Mouse (Mus musculus) thymus, adult 2 months (tissue): ENCODE measurements around the gene Gm49711. TPM values are rescaled to one million over a fixed set of nuclear protein-coding genes. Genes with fewer than 3 reads are reported as not detected.

ENCODE experiments used
- DNase-seq: peaks from one replicate; pipeline ENCODE4 v3.0.0; 2021
- H3K27ac ChIP-seq: fragments of 200-500 bp; 2 replicates; pipeline ENCODE4 v1.5.1; 2012; ENCODE audit warnings: low read length, control low read depth; ENCODE audit not compliant: control insufficient read depth, insufficient read depth
- H3K27me3 ChIP-seq: fragments of 200-500 bp; 2 replicates; pipeline ENCODE4 v1.6.1; 2012; ENCODE audit warnings: mild to moderate bottlenecking, low read length, moderate library complexity, mixed read lengths; ENCODE audit not compliant: control insufficient read depth, insufficient read depth
- H3K36me3 ChIP-seq: fragments of 200-500 bp; 2 replicates; pipeline ENCODE4 v1.6.1; 2012; ENCODE audit warnings: mild to moderate bottlenecking, low read length, moderate library complexity; ENCODE audit not compliant: control insufficient read depth, insufficient read depth
- H3K4me1 ChIP-seq: fragments of 200-500 bp; replicated peaks from 2 replicates; pipeline ENCODE4 v1.6.1; 2012; ENCODE audit warnings: low read length; ENCODE audit not compliant: control insufficient read depth, insufficient read depth
- H3K4me3 ChIP-seq: fragments of 200-500 bp; 2 replicates; pipeline ENCODE4 v1.5.1; 2012; ENCODE audit warnings: mild to moderate bottlenecking, low read length, control low read depth, moderate library complexity; ENCODE audit not compliant: control insufficient read depth, insufficient read depth
- CTCF ChIP-seq: fragments of 200-500 bp; IDR thresholded peaks from 2 replicates; pipeline ENCODE4 v1.5.1; 2012; ENCODE audit warnings: mild to moderate bottlenecking, control low read depth, low read length, moderate library complexity, borderline replicate concordance; ENCODE audit not compliant: control insufficient read depth, poor library complexity, insufficient read depth; ENCODE audit errors: extremely low read depth
- POLR2A ChIP-seq: fragments of 200-500 bp; IDR thresholded peaks from 2 replicates; pipeline ENCODE4 v1.6.1; 2012; ENCODE audit warnings: mild to moderate bottlenecking, low read length, control low read depth, moderate library complexity; ENCODE audit not compliant: control insufficient read depth, poor library complexity, insufficient read depth; ENCODE audit errors: extremely low read depth
- WGBS: fragments of 180-500 bp; shearing (Covaris S2); methylation state at CpG from one replicate; pipeline ENCODE4 v1.1.7; 2018; 5-methylcytosine and 5-hydroxymethylcytosine counted together
- polyA plus RNA-seq: library from polyadenylated mRNA; depleted of rRNA; stranded (reverse); fragments of >200 nt; gene quantifications from 2 replicates; pipeline ENCODE4 v1.2.3, GENCODE M21; 2012

Gene Gm49711
- polyA plus RNA-seq, 1 experiment, result not detected

DNA sequence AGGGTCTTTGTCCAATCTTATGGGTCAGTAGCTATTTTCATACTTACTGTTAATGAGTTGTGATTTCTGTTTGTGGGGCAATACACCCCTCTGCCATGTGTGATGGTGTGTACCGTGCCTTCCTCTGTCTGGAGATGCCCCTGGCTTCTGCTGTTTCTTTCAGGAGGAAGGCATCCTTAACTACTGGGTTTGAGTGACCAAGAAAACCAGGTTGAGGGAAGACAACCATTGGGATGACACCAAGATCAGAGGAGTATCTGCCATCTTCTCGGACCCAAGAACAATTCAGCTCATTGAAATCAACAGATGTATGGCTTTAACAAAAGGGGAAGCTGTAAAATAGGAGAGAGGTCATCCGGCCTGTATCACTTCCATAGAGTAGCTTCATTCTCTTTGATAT lies 24.8 kb upstream of the Gm49711 start:
- WGBS, result 91% methylated on average over 3 of the region's 3 CpGs
- TF ChIP-seq POLR2A, result no peak
- TF ChIP-seq CTCF, result no peak
- H3K4me3 ChIP-seq, result no peak overlapping the region
- peaks cover 5% of the 10 kb centered on the region; the same call in 1 of the 2 replicates for H3K4me1 ChIP-seq
- H3K27ac ChIP-seq, result no peak overlapping the region
- no peaks in the 10 kb centered on the region for H3K36me3 ChIP-seq
- no peak for DNase-seq
- no peaks in the 10 kb centered on the region for H3K27me3 ChIP-seq

- no peak overlapping the region for H3K27ac ChIP-seq
- no peak overlapping the region for H3K4me3 ChIP-seq
- TF ChIP-seq CTCF (no peak), POLR2A (no peak)
- DNase-seq, result no peak
- H3K27me3 ChIP-seq, result no peaks in the 10 kb centered on the region
- peaks cover 12% of the 10 kb centered on the region; the same call in 1 of the 2 replicates for H3K4me1 ChIP-seq
- 78% methylated on average over 5 of the region's 5 CpGs for WGBS
- no peaks in the 10 kb centered on the region for H3K36me3 ChIP-seq
These were observed 23.4 kb upstream of the Gm49711 start for GRCm38 (mm10) chr16:92034676-92035075.

DNA sequence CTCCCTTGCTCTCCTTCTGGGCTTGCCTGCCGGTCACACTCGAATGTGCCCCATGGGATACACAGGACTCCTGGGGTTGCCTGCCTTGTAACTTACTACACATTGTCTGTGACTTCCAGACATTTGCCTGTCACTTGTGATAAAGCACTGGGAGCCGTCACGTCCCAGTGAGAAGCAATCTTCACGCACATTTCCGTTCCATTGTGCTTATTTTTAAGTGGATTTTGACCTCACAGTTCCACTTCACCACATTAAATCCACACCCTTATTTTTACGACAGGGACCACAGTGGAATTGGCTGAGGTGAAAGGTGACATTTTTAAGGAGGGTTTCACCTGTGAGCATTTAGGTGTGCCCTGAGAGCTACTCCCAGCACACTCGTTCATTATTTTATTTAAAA lies 21.4 kb upstream of the Gm49711 start:
- no peak for TF ChIP-seq CTCF
- TF ChIP-seq POLR2A, result no peak
- Histone ChIP-seq H3K36me3 (no peaks in the 10 kb centered on the region), H3K27ac (no peak overlapping the region), H3K4me3 (no peak overlapping the region), H3K4me1 (peaks cover 12% of the 10 kb centered on the region; the same call in 1 of the 2 replicates), H3K27me3 (no peaks in the 10 kb centered on the region)
- 93% methylated on average over 8 of the region's 8 CpGs for WGBS
- DNase-seq, result no peak

GRCm38 (mm10) chr16:92037891-92038607 lies 20.1 kb upstream of the Gm49711 start:
- Histone ChIP-seq H3K27me3 (no peaks in the 10 kb centered on the region), H3K4me3 (peak overlapping the region; percentile 30), H3K27ac (peak overlapping the region; percentile 79), H3K36me3 (no peaks in the 10 kb centered on the region), H3K4me1 (peaks cover 12% of the 10 kb centered on the region; the same call in 1 of the 2 replicates)
- no peak for TF ChIP-seq POLR2A
- no peak for TF ChIP-seq CTCF
- DNase-seq, result peak; percentile 51
- WGBS, result 12% methylated on average over 21 of the region's 21 CpGs

GRCm38 (mm10) chr16:92039421-92039820 lies 18.7 kb upstream of the Gm49711 start:
- TF ChIP-seq CTCF (no peak), POLR2A (no peak)
- Histone ChIP-seq H3K4me3 (no peak overlapping the region), H3K4me1 (peaks cover 12% of the 10 kb centered on the region; the same call in 1 of the 2 replicates), H3K27me3 (no peaks in the 10 kb centered on the region), H3K36me3 (no peaks in the 10 kb centered on the region), H3K27ac (no peak overlapping the region)
- 95% methylated on average over 7 of the region's 7 CpGs for WGBS
- DNase-seq, result no peak

DNA sequence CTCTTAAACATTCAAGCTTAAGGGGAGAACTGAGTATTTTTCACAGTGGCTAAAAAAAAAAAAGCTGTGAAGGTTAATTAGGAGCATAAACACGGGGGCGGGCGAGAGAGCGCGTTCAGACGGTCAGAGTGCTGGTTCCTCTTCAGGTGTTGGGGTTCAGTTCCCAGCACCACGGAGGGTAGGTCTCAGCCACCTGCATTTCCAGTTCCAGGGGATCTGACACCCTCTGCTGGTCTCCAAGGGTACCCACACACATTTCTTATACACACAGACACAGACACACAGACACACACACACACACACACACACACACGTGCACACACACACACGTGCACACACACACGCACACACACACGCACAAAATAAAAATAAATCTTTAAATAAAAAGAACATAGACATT lies 18.1 kb upstream of the Gm49711 start:
- TF ChIP-seq POLR2A (no peak), CTCF (no peak)
- Histone ChIP-seq H3K4me3 (no peak overlapping the region), H3K4me1 (peaks cover 12% of the 10 kb centered on the region; the same call in 1 of the 2 replicates), H3K27ac (no peak overlapping the region), H3K27me3 (no peaks in the 10 kb centered on the region), H3K36me3 (no peaks in the 10 kb centered on the region)
- no peak for DNase-seq
- 96% methylated on average over 11 of the region's 11 CpGs for WGBS
